Mouse (Mus musculus) monocyte, adult 2 months (primary cell): ENCODE measurements around the gene Gfod2.
A peak's percentile ranks its signal among the peaks of the same experiment; 100 is the strongest.

Experiments used
- DNase-seq, 2 experiments: peaks; one replicate each; pipeline ENCODE4 v3.0.0; 2022; ENCODE audit warnings: low spot score in 2 of 2, low read depth in 1 of 2

The Gfod2 gene

DNA sequence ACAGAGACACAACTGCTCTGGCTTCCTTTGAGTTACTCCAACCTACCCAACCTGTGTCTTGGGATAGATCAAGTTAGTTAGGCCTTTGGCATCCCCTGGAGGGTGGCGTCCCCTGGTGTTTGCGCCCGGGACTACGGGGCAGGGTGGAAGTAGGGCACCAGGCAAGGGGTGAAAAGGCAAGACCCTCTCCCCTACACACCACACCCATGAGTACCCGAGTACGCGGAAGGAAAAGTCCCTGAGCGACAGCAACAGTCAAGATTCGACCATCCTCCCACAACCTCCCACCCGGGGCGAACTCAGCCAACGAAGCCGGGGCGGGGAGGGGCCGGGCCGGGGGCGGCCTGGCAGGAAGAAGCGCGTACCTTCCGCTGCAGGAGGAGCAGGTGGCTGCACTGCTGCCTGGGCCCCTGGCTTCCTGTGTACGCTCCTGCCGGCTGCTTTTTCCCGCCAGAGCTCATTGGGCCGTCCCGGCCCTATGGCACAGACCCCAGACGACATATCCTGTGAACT lies 72.6 kb downstream of the Gfod2 start, which contains the start of gene Carmil2:
Gene Carmil2, plus strand, starts transcription at position 479 of the 513 bp plus-strand sequence.
- DNase-seq = peak in 1 of 2 experiments; percentile 47

DNA sequence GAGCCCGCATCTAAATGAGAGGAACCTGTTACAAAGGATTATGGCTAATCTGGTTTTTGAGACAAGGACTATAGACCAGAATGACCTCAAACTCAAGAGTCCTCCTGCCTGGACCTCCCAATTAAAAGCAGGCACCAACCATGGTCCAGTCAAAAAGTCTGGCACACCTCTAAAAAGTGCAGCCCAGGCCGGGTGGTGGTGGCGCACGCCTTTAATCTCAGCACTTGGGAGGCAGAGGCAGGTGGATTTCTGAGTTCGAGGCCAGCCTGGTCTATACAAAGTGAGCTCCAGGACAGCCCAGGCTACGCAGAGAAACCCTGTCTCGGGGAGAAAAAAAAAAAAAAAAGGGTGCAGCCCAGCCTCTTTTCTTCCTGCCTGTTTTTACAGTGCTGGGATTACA lies 73.1 kb downstream of the Gfod2 start:
- DNase-seq = no peak

DNA sequence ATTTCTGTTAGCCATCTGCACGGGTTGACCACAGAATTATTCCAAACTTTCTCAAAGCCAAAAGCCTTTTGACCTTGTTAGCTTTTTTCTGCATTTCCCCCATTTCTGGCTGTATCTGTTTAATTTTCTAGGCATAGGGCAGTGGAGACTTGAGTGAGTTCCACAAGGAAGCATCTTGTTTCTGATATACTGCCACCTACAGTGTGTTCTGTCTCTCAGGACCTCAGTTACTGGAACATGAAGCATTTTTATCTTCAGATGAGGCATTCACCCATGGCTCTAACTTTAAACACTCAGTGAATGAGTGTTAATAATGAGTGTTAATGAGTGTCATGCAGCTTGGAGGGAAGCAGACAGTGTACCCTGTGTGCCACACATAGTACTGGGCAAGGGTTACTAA lies 80.6 kb downstream of the Gfod2 start:
- no peak for DNase-seq
